Mouse (Mus musculus) embryo, embryonic 9.5 days (tissue): ENCODE data around the gene Arhgap31.
A peak's percentile ranks its signal among the peaks of the same experiment; 100 is the strongest.

Experiments
- DNase-seq: peaks from one replicate; pipeline ENCODE4 v3.0.0-alpha.2; 2017; ENCODE audit errors: extremely low spot score

Gene Arhgap31

DNA sequence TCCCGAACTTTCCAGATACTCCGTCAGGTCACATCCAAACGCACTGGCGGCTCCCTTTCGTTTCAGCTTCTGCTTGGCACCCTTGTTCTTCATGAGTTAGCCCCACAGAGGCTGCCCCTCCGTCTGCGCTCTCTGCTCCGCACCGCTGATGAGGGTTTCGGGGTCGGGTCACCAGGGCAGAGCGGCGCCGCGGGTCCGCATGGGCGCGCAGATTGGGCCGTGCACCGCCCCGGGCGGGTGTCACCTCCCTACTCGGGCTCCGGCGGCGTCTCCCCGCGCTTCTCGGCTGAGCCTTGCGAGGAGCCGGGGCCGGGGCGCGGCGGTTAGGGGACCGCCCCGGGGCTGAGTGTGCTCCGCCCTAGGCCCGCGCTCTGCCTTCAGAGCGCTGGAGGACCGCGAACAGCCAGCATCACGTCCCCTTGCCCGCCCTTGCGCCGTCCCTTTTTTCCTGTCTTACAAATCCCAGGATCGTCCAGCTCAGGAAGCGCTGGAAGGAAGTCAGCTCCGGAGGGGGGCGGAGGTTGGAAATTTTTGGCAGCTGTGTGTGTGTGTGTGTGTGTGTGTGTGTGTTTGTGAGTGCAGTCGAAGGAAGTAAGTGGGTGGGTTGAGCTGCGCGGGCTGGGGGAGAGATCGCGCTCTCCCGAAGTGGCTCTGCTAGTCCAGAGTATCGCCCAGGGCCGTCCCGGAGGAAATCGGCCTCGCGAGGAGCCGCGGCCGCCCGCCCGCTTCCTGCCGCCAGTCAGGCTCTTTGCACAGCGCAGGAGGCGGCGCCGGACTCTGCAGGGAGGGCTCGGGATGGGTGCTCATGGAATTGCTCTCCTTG is at the start of gene Arhgap31:
Gene Arhgap31 (minus strand): TSS at position 694 of the 823 bp plus-strand sequence.
- DNase-seq, result peak; percentile 83

DNA sequence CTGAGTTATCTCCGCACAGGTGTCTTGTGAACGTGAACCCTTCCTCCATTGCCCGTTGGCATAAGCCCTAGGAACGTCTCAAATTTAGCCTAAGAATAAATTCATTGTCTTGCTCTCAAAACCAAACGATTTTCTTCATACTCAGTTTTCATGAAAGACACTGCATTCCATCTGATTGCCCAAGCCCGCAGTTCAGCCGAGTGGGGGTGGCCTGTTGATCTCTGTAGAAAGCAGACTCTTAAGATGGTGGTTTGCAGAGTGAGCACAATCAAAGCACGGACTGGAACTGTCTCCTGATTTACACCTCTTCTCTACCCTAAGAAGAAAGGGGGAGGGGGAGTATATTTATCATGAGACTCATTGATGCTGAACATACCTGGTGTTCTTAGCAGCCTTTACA is 49.3 kb upstream of the Arhgap31 start:
- no peak for DNase-seq

DNA sequence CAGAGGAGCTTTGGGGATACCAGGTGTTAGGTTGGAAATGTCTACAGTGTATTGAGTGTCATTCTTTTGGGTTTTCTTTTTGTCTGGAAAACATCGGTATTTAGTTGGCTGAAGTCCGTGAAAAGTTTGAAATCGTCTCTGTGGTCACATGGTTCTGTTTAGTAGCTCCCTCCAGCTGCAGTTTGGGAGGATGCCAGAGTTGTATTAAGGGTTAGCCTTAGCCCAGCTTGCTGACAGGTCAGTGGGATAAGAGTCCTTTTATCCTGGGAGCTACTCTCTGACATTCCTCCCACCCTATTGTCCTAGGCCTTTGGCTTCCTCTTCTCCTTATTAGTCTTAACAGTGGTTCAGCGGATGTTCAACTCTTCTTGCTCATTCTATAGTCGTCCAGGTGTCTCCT is 48.9 kb upstream of the Arhgap31 start:
- DNase-seq, result no peak

DNA sequence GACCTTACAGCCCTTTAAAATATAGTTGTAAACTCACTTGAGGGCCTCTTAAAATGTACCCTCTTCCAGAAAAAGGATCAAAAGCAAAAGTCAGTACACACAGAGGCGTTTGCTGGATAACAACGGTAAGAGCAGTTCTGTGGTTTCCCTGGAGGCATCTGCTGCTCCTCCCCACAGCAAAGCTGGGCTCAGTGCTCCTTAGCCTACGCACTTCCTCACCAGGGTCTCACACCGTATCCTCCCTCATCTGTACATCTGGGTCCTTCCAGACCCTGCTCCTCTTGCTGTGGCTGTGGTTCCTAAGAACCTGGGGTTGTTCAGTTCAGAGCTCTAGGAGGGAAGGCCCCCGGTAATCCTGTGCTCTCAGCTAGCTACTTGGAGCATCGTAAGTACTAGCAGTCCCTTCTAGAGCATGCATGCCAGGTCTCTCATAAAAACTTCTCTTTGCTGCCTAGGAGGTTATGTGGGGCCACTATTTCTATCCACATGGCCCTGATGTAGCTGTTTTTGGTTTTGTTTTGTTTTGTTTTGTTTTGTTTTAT is 47.8 kb upstream of the Arhgap31 start:
- DNase-seq, result no peak

DNA sequence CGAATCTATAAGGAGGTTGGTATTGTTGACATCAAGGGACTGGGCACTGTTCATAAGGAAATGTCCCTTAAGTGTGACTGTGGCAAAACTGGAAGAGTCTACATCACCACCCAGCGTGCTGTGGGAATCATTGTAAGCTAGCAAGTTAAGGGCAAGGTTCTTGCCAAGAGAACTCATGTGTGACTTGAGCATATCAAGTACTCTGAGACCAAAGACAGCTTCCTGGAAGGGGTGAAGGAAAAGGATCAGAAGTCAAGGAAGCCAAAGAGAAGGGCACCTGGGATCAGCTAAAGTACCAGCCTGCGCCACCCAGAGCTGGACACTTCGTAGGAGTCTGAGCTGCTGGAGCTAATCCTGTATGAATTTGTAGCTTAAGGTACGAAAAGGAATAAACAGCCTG is 47.2 kb upstream of the Arhgap31 start:
- DNase-seq, result no peak

DNA sequence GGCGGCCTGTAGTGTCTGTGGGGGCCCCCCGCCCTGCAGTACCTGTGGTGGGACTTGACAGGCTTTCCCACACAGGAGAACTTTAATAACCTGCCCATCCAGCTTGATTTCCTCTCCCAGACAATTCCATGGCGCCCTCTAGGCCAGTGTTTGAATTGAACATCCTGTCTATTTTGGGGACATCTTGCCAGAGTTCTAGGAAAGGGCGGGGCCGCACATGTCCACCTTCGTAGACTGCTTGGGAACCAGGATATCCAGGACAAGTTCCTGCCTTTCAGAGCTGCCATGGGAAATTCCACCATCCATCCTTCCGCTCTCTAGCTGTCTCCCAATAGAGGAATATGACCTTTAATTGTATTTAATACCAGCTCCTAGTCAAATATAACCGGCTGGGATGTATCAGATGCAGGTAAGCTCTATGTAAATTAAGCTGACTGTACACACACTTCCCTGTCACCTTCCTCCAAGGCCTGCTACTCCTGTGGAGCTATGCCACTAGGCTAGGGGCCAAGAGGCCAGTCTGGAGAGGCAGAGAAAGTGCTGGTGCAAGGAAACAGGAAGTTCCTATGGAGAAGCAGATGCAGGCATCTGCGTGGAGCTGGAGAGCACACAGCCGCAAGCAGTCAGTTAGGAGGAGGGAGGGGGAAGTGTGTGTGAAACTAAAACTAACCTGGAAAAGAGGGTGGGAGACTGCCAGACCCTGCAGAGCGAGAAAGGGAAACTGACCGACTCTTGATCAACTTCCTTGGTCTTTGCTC is 45.2 kb upstream of the Arhgap31 start:
- DNase-seq, result no peak

DNA sequence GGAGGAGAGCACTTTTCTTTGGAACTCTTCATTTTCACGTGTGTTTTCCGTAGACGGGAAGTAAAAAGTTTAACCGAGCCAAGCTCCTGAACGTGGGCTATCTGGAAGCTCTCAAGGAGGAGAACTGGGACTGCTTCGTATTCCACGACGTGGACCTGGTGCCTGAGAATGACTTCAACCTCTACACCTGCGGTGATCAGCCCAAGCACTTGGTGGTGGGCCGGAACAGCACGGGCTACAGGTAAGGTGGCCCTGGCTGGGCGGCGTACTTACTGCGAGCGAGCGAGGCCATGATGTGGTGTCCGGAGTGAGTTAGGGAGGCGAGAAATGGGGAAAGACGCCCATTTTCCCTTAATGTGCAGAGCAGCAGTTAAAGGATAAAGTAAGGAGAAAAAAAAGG is 44.6 kb upstream of the Arhgap31 start:
- DNase-seq, result no peak

DNA sequence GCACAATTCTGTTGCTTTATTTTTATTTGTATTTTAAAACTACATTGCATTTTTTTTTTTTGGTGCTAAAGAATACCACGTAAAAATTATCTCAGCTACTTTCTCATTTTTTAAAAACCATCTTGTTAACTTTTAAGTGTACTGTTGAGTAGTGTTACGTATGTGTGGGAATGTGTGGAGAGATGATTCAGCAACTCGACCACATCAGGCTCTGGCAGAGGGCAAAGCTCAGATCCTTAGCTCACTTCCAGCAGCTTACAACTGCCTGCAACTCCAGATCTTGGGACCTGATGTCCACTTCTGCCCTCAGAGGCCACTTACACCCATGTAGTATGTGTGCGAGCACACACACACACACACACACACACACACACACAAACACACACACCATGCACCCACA is 43.5 kb upstream of the Arhgap31 start:
- DNase-seq, result no peak

DNA sequence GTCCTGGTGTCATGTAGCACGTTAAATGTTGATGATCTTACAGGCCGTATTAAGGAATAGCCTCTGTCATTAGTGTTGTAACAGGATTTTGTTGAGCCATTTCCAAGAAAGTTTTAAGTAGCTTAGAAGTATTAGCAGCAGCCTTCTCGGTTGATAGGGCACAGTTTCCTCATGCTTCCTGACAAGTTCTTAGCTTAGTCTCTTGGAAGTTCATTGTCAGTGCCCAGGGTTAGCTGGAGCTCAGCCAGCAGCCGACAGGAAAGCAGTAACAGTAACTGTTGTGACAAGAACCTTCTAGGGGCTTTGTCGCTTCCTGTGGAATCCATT is 43.1 kb upstream of the Arhgap31 start:
- no peak for DNase-seq

DNA sequence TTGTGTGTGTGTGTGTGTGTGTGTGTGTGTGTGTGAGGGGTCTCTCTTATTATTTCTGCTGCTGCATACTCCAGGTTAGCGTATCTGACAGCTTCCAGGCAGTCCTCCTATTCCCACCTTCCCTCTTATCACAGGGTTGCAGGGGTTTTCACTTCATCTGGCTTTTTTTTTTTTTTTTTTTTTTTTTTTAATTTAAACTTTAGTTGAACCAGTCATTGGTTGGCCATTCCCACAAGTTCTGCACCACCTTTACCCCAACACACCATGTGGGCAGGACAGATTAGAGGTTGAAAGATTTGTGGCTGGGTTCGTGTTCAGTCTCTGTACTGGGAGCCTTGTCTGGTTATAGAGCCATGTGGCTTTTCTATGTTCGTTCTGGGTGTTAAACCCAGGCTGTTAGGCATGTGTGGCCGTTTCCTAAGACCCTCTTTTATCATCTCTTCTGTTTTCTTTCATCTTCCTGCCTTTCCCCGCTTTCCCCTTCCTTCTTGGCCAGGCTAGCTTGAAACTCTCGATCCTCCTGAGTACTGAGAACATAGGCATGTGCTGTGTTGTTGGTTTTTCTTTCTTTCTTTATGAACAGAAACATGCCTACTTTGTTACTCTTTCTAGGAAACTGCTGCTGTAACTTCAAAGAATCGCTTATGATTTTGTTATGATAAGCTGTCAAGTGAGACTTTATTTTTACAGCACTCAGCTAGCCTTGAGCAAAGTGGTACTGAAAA is 42.5 kb upstream of the Arhgap31 start:
- DNase-seq, result no peak

DNA sequence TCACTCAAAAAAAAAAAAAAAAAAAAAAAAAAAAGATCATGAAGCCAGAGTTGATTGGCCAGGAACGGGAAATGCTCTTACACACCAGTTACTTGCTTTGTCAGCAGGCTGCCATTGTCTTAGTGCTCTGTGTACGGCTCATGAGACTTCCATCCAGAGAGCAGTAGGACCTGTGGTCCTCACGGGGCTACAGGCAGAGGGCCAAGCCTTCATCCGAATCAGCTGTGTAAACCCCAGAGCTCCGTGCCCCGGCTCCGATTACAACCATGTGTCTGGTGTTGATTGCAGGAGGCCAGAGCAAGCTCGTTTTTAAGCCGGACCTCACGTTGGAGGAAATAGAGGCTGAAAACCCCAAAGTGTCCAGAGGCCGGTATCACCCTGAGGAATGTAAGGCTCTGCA is 40.6 kb upstream of the Arhgap31 start:
- DNase-seq, result no peak

DNA sequence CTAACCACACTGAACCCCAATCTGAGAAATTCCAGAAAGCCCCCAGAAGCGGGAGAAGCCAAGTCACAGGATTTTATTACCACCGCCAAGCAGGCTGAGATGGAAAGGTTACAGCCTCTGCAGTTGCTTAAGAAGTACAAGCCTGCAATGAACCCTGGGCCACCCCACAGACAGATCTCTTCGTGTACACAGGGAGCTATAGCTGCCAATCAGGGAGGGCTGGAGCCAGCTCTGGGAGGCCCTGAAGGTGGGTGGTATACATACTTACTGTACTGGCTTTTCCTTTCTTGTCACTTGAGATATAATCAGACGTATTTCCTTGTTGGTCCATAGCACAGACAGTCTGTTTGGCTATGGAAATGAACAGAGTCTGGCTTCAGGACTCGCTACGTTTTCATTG is 37.7 kb upstream of the Arhgap31 start:
- no peak for DNase-seq

DNA sequence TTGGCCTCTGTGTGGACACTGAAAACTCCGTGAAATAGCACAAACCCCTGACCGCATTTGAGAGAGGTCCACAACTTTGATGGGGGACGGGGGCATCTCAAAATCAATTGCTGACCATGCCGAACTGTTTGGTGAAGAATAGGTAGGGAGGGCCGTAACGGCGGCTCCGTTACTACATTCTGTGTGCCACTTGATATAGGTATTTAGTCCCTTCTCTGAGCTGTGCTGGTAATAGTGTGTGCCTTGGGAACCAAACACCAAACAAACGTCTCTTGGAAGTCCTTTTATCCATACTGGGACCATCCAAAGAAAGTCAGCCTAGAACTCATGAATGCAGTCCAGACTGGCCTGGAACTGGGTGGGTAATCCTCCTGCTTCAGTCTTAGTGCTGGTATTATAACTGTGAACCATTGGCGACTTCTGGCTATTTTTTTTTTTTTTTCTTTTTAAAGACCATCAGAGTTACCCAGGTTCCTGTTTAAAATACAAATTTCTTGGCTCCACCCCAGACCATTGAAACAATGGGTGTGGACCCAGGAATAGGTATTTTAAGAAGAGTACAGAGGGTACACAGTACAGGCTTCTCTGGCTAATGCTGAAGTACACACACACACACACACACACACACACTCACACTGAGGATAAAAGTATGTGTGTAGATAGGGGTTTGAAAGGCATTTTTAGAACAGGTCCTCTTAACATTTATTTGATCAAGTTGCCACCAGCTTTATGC is 31.0 kb upstream of the Arhgap31 start:
- no peak for DNase-seq

DNA sequence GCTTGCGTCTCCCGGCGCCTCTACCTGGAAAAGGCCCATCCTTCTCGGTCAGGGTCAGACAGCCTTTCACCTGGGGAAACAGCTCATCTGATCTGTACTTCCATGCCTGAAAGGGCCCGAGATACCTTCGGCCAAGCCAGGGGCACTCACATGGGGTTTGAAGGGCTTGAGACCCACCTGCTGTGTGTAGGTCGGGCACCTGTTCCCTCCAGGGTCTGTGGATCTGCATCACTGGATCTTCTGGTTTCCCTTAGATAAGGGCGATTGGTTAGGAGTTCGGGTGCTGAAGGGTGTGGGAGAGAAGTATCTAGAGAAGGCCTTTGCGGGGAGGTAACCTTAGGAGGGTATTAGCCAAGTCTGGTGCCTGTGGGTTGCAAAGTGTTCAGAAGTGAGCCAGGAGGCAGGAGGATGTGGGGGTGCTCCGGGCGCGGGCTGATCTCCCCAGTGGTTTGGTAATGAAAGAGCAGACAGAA is 29.6 kb upstream of the Arhgap31 start:
- DNase-seq, result peak; percentile 58

DNA sequence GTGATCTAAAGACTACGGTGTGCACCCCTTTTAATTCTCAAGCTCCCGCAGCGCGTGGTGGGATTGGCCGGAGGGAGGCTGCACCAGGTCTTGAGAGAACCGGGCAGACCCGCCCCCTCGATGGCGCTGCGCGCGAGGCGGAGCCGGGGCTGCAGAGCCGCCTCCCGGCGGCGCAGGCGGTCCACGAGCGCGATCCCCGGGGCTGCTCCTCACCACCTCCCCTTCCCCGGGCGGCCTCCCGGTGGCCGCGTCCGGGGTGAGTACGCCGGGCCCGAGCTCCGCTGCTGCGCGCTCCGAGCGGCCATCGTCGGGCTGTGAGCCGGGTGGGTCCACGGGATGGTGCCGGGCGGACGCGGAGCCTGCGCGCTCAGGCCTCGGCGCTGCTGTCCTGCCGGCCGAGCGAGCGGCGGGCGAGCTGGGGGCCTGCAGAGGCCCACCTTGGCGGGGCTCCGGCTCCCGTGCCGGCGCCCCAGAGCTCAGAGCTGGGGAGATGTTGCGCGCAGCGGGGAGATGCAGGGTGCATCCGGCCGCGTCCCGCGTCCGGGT is 29.1 kb upstream of the Arhgap31 start, which contains the start of gene B4galt4:
Gene B4galt4 (plus strand): TSS at position 152 of the 546 bp plus-strand sequence.
- peak; percentile 86 for DNase-seq

DNA sequence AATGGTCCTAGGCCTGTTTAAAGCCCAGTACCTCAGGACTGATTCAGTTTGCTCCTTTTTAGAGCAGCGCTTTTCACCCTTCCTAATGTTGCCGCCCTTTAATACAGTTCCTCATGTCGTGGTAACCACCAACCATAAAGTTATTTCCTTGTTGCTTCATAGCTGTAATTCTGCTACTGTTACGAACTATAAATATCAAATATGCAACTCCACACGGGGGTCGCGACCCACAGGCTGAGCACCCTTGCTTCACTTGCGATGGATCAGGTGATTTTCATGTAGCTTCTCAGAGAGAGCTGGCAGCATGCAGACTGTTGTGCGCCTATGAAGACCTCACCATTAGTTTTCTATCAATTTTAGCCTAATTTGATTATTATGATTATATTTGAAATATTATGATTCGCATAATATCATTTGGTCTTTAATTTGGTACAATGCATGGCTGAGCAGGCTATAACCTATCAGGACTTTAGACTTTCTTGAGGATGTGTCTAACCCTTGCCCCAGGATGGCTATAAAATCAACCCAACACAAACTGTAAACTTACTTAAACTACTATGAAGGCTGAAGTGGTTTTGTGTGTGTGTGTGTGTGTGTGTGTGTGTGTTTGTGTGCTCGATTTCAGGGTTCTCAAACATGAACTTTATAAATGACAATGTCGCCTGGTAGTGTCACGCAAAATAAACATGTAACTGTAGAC is 28.3 kb upstream of the Arhgap31 start:
- no peak for DNase-seq

DNA sequence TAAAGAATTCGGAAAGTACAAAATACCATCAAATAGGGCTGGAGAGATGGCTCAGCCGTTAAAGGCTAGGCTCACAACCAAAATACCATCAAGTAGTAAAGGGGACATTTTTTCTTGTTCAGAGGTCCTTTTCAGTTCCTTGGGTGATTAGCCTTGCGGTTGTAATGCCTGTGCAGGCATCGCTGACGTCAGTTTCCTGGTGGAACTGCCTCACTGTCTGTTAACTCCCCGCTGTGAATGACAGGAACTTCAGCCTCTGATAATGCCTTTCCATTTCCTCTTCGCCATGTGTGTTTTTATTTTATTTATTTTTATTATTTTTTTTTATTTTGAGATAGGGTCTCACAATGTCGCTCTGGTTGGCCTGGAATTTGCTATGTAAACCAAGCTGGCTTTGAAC is 17.8 kb upstream of the Arhgap31 start:
- DNase-seq, result no peak

DNA sequence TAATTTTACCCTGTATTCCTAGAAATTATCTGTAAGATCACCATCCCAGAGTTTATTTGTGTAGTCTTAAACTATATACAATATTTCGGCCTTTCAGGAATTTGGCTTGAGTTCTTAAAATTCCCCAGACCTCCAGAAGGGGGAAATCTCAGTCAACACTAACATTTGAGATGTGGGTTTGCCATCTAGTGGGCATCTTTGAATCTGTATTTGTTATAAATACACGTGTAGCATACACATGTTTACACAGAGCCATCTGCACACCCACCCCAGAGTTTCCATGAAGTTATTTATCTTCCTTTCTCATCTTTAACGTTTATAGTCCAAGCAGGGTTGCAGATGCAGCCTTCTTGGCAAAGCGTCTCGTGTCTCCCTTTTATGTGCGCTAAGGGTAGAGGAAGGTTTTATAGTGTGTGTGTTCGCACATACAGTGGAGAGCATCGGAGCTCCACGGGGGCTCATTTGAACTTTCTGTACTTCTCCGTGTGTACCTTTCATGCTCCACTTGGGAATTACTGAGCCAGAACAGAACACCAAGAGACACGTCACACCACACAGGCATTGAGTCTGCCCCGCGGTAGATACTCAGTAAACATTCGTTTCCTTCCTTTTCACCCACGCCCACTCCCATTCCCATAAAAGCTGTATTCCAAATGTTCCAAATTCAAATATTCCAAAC is 16.7 kb upstream of the Arhgap31 start:
- no peak for DNase-seq

DNA sequence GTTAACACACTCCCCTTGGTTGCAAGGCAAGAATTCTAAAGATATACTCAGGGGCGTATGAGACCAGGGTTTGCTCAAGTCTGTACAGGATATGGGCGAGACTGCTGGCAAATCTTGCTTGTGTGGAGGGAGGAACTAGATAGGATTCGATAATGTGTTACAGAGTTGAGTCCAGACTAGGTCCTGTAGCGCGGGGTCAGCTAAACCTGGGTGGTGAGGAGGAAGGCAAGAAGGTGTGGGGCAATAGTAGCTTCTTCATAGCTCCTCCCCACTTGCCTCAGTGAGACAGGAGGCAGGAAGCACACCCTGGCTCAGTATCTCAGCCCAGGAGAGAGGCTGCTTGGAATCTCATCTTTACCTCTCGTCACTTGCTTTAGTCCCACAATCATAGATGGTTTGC is 16.1 kb upstream of the Arhgap31 start:
- no peak for DNase-seq

DNA sequence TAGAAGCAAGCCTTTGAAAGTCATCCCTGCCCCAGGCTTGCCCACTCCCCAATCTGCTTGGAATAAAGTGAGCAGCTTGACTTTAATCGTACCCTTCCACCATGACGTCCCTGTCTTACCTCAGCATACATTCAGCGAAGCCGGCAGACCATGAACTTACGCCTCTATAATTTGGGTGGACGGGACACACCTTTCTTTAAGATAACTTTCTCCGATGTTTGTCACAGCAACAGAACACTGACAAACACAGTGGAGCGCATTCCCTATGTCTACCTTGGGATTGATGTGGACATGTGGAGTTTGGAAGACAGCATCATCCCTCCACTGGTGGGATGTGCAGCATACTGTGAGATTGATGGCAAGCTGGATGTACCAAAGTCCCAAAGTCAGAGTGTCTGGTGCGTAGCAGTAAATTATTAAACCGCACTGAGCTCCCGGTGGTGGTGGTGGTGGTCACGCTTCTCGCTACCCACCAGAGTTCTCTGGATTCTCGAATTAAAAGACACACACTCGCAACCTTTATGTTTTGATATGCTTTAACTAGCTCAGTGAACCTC is 15.6 kb upstream of the Arhgap31 start:
- DNase-seq, result no peak
